Mouse (Mus musculus) hindbrain, embryonic 10.5 days (tissue): ENCODE data around the gene Hs3st5. TPM values are rescaled to one million over a fixed set of nuclear protein-coding genes. Genes with fewer than 3 reads are reported as not detected.
"Not testable (repeated sequence)": the region's sequence is repeated elsewhere in the genome, so short reads cannot be mapped to it uniquely, and the experiment has no call there.

Source experiments
- DNase-seq: peaks from one replicate; pipeline ENCODE4 v3.0.0-alpha.2; 2017; ENCODE audit warnings: low spot score
- H3K27ac ChIP-seq: fragments of 300-500 bp; sonication (generic); 2 replicates; pipeline ENCODE4 v1.5.1; 2016; ENCODE audit warnings: mild to moderate bottlenecking, moderate library complexity
- H3K27me3 ChIP-seq: fragments of 300-500 bp; sonication (generic); 2 replicates; pipeline ENCODE4 v1.6.1; 2016; ENCODE audit warnings: mild to moderate bottlenecking; ENCODE audit not compliant: poor library complexity, insufficient read depth, severe bottlenecking
- H3K36me3 ChIP-seq: fragments of 300-500 bp; sonication (generic); 2 replicates; pipeline ENCODE4 v1.6.1; 2016; ENCODE audit warnings: mild to moderate bottlenecking, moderate library complexity
- H3K4me1 ChIP-seq: fragments of 300-500 bp; sonication (generic); replicated peaks from 2 replicates; pipeline ENCODE4 v1.6.1; 2016; ENCODE audit warnings: mild to moderate bottlenecking
- H3K4me3 ChIP-seq: fragments of 300-500 bp; sonication (generic); 2 replicates; pipeline ENCODE4 v1.5.1; 2016; ENCODE audit warnings: mild to moderate bottlenecking, moderate library complexity
- H3K9me3 ChIP-seq: fragments of 300-500 bp; sonication (generic); 2 replicates; pipeline ENCODE4 v1.6.1; 2016; ENCODE audit warnings: mild to moderate bottlenecking, moderate library complexity
- WGBS: fragments of 180-500 bp; shearing (Covaris S2); methylation state at CpG from one replicate; pipeline ENCODE4 v1.1.7; 2016; 5-methylcytosine and 5-hydroxymethylcytosine counted together
- polyA plus RNA-seq: library from polyadenylated mRNA; unstranded; fragments of >200 nt; fragmentation: Nextera tagmentation; extraction: Ambion mirVana; gene quantifications from 2 replicates; pipeline ENCODE4 v1.2.1, GENCODE M21; 2016

Hs3st5 gene
- polyA plus RNA-seq, 1 experiment from 2014 or later, result 3.2 TPM

DNA sequence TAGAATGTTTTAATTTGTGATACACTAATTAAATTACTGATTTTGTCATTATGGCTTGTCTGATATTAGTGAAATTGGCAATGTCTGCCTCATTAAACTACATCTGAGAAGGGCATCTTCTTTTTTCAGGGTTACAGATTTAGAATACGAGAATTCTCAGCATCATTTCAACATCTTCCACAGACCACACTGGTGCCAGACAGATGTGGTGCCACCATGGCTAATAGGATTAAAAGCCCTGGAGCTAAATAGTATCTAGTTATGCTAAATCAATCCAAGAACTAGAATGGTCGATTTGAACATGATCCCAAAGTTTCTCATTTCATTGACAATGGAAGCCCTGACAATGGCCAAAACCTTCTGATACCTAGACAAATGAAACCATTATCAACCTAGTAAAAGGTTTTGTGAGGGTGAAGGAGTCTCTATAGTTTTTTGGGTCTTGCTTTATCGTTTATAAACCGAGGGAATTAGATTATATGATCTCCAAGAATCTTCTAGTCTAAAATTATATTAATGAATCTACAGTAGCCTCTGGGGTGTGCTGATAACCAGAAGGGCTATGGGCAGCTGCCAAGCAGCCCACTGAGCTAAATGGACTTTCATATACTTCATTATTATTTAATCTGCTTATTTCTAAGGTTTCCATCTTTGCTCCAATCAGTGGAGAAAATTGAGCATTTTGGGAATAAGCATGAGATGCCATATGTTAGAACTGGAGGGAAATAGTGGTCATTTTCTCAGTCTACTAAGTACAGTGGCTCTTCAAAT lies 71.9 kb downstream of the Hs3st5 start:
- Histone ChIP-seq H3K4me3 (no peak overlapping the region), H3K27ac (no peak overlapping the region), H3K36me3 (no peaks in the 10 kb centered on the region), H3K27me3 (no peaks in the 10 kb centered on the region), H3K4me1 (no peaks in the 10 kb centered on the region), H3K9me3 (no peaks in the 10 kb centered on the region)
- no peak for DNase-seq
- 87% methylated on average over 4 of the region's 4 CpGs for WGBS

DNA sequence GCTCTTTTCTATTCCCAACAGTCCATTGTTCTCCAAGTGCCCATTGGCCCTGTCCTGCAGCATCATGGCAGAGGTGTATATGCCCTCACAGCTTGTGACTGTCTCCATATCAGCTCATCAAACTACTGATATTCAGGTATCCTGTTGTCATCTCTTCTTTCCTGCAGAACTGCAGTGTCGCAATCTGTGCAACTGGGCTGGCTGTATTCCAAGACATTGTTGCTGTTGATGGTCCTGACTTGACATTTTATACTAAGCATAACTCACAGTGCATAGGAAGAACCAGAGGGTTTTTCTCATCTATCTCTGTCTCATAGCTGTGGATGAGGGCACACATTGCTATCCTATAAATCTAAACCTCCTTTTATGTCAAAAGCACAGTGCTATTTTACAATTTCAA lies 103.8 kb downstream of the Hs3st5 start:
- 93% methylated on average over 1 of the region's 1 CpGs for WGBS
- Histone ChIP-seq H3K27ac (no peak overlapping the region), H3K9me3 (no peaks in the 10 kb centered on the region), H3K4me1 (no peaks in the 10 kb centered on the region), H3K4me3 (no peak overlapping the region), H3K27me3 (no peaks in the 10 kb centered on the region), H3K36me3 (no peaks in the 10 kb centered on the region)
- no peak for DNase-seq

GRCm38 (mm10) chr10:36611415-36611814 lies 104.8 kb downstream of the Hs3st5 start:
- H3K4me1 ChIP-seq, H3K36me3 ChIP-seq, H3K4me3 ChIP-seq, H3K27me3 ChIP-seq, DNase-seq, H3K27ac ChIP-seq, H3K9me3 ChIP-seq: not testable (repeated sequence)
- WGBS, result 40% methylated on average over 1 of the region's 1 CpGs

DNA sequence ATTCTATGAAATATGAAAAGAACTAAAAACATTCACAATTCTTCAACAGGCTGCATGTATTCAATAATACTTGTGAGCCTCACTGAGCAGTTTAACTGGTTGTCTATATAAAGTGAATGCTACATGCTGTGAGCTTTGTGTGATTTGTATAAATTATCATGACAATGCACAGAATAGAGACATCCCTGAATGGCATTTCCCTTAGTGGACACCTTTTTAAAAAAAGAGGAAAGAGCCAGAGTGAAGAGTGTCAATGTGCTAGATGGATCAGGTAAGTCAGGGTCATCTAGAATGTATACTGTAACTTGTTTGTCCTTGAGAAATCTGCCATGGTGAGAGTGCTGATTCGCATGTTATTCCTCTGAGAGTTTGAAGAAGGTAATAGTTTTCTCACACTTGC lies 116.4 kb downstream of the Hs3st5 start:
- H3K27me3 ChIP-seq, result no peaks in the 10 kb centered on the region
- H3K4me1 ChIP-seq, result 0 out of 2 replicates have a peak, but pooled peaks cover 5% of the 10 kb centered on the region
- WGBS, result 85% methylated on average over 1 of the region's 1 CpGs
- no peak overlapping the region for H3K4me3 ChIP-seq
- no peaks in the 10 kb centered on the region for H3K9me3 ChIP-seq
- H3K36me3 ChIP-seq, result no peaks in the 10 kb centered on the region
- no peak for DNase-seq
- H3K27ac ChIP-seq, result no peak overlapping the region

GRCm38 (mm10) chr10:36627952-36628351 lies 121.3 kb downstream of the Hs3st5 start:
- Histone ChIP-seq H3K4me3 (no peak overlapping the region), H3K27me3 (no peaks in the 10 kb centered on the region), H3K36me3 (no peaks in the 10 kb centered on the region), H3K9me3 (no peaks in the 10 kb centered on the region), H3K4me1 (0 out of 2 replicates have a peak, but pooled peaks cover under 1% of the 10 kb centered on the region), H3K27ac (no peak overlapping the region)
- DNase-seq, result no peak
- WGBS, result 84% methylated on average over 4 of the region's 4 CpGs

DNA sequence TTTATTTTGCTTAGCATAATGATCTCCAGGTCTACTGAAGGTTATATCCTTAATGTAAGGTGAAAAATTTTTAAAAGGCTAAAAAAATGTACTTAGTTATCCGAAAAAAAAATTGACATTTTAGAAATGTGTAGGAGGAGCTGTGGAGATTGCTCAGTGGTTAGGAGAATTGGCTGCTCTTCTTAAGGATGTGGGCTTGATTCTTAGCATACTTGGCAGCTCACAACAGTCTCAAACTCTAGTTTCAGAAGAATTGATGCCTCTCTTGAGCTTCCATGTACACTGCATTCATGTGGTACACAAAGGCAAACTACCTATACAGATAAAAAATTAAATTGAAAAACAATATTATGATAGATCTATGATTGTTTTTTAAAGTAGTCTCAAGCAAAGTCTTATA lies 125.1 kb downstream of the Hs3st5 start:
- Histone ChIP-seq H3K36me3 (no peaks in the 10 kb centered on the region), H3K27me3 (no peaks in the 10 kb centered on the region), H3K4me3 (no peak overlapping the region), H3K27ac (no peak overlapping the region), H3K9me3 (no peaks in the 10 kb centered on the region), H3K4me1 (no peaks in the 10 kb centered on the region)
- DNase-seq, result no peak
- 83% methylated on average over 1 of the region's 1 CpGs for WGBS

GRCm38 (mm10) chr10:36650653-36651052 lies 144.0 kb downstream of the Hs3st5 start:
- Histone ChIP-seq H3K27me3 (no peaks in the 10 kb centered on the region), H3K9me3 (no peaks in the 10 kb centered on the region), H3K4me1 (no peaks in the 10 kb centered on the region), H3K27ac (no peak overlapping the region), H3K4me3 (no peak overlapping the region), H3K36me3 (no peaks in the 10 kb centered on the region)
- DNase-seq, result no peak
- 88% methylated on average over 5 of the region's 5 CpGs for WGBS

DNA sequence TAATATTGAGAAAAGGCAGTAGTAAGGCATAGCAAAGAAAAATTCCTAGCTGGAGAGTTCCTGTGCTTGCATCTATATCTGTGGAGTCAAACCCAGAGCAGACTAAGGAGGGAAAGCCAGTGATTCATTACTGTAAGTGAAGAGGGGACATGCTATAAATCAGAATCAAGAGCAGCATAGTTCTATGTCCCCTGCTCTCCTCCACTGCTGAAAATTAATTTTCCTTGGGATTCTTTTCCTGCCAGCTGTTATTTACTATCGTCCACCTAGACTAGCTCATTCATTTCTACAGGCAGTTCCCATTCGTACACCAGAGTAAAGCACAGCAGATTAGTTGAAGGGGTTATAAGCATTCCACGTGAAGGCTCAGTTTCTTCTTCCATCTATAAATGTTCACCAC lies 207.4 kb downstream of the Hs3st5 start:
- WGBS, result 83% methylated on average over 3 of the region's 3 CpGs
- H3K27me3 ChIP-seq, result no peaks in the 10 kb centered on the region
- H3K36me3 ChIP-seq, result no peaks in the 10 kb centered on the region
- no peak for DNase-seq
- no peak overlapping the region for H3K4me3 ChIP-seq
- no peak overlapping the region for H3K27ac ChIP-seq
- H3K9me3 ChIP-seq, result no peaks in the 10 kb centered on the region
- no peaks in the 10 kb centered on the region for H3K4me1 ChIP-seq

DNA sequence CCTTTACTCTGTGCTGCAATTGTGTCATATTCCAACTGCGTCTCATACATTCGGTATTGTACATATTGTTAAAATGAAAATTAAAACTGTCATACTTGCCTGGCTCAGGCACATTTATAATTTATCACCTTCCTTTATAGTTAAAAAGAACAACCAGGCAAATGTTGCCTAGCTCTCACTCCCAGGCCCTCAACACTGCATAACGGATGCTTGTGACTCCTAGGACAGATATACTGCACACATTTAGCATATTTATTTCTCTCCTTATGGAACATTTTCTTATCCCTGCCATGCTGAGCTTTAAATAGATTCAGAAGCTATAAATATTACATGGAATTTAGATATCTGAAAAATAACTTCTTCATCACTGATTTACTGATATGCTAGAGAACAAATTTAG lies 219.6 kb downstream of the Hs3st5 start:
- Histone ChIP-seq H3K4me1 (peaks cover 6% of the 10 kb centered on the region; the same call in 1 of the 2 replicates), H3K36me3 (no peaks in the 10 kb centered on the region), H3K4me3 (no peak overlapping the region), H3K9me3 (no peaks in the 10 kb centered on the region), H3K27ac (no peak overlapping the region), H3K27me3 (no peaks in the 10 kb centered on the region)
- WGBS, result 92% methylated on average over 3 of the region's 3 CpGs
- DNase-seq, result no peak

DNA sequence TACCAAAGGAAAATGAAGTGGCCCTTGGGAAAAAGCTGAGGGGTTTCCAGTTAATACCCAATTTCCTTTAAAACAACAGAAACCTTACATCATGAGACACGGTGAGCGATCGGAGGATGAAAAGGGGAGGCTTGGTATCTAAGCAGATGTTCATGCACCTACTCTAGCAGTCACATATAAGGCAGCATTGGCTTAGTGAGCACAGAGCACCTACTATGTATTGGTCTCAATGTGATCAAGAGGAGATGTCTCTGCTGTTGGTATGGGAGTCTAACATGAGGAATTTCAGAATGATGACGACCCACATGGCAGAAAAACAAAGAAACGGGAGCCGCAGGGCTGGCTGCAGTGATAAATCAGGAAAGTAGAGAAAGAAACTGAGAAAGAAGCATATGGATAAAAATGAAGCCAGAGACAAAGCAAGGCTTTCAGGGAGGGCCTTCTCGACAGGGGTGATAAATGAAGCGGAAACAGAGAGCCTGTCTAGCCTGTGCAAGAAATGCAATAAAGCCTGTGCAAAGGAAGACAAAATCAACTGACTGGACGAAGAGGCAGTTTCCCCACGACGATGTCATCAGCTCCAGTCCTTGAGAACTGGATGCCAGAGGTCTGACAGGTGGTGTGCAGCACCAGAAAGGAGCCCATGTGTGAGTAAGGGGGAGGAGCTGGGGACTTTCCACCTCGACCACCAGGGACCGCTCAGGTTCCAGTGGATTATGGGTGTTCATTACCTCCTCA lies 222.9 kb downstream of the Hs3st5 start:
- 61% methylated on average over 13 of the region's 13 CpGs for WGBS
- peak overlapping the region; percentile 29; the same call in 1 of the 2 replicates for H3K27ac ChIP-seq
- H3K36me3 ChIP-seq, result no peaks in the 10 kb centered on the region
- no peaks in the 10 kb centered on the region for H3K9me3 ChIP-seq
- H3K4me1 ChIP-seq, result peaks cover 6% of the 10 kb centered on the region; the same call in 1 of the 2 replicates
- no peak for DNase-seq
- no peak overlapping the region for H3K4me3 ChIP-seq
- H3K27me3 ChIP-seq, result no peaks in the 10 kb centered on the region

- Histone ChIP-seq H3K4me3 (no peak overlapping the region), H3K4me1 (no peaks in the 10 kb centered on the region), H3K27me3 (no peaks in the 10 kb centered on the region), H3K27ac (no peak overlapping the region), H3K36me3 (no peaks in the 10 kb centered on the region), H3K9me3 (no peaks in the 10 kb centered on the region)
- no peak for DNase-seq
Measured at GRCm38 (mm10) chr10:36739375-36739774, 232.8 kb downstream of the Hs3st5 start.

DNA sequence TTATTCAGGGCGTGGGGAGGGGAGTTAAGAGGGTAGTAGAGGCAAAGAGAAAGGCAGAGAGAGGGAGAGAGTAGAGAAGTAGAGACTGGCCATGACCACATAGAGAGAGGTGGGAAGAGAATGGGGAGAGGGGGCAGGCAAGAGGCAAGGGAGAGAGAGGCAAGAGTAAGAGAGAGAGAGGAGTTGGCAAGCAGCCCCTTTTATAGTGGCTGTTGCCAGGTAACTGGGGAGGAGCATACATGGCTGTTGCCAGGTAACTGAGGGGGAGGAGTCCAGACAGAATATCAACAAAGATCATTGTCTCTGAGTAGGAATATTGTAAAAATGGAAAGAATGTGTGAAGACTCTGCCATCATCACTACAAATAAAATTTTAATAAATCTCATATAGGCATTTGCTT lies 243.4 kb downstream of the Hs3st5 start:
- no peak for DNase-seq

GRCm38 (mm10) chr10:36754471-36754870 lies 247.9 kb downstream of the Hs3st5 start:
- no peaks in the 10 kb centered on the region; the same call in 1 of the 2 replicates for H3K4me1 ChIP-seq
- no peaks in the 10 kb centered on the region for H3K27me3 ChIP-seq
- H3K27ac ChIP-seq, result no peak overlapping the region
- H3K4me3 ChIP-seq, result no peak overlapping the region
- WGBS, result 67% methylated on average over 1 of the region's 1 CpGs
- no peaks in the 10 kb centered on the region for H3K36me3 ChIP-seq
- no peaks in the 10 kb centered on the region for H3K9me3 ChIP-seq
- DNase-seq, result no peak

More for the DNA sequence above, 243.4 kb downstream of the Hs3st5 start:
- H3K36me3 ChIP-seq, result no peaks in the 10 kb centered on the region
- H3K4me1 ChIP-seq, result no peaks in the 10 kb centered on the region; the same call in 1 of the 2 replicates
- H3K4me3 ChIP-seq, result no peak overlapping the region
- WGBS, result 70% methylated on average over 1 of the region's 1 CpGs
- H3K27me3 ChIP-seq, result no peaks in the 10 kb centered on the region
- H3K9me3 ChIP-seq, result no peaks in the 10 kb centered on the region
- H3K27ac ChIP-seq, result no peak overlapping the region
